Mouse (Mus musculus) forebrain, postnatal 0 days (tissue): Measurements from ENCODE around the gene 1700003E16Rik. TPM values are rescaled to one million over a fixed set of nuclear protein-coding genes. Genes with fewer than 3 reads are reported as not detected.

Experiments used
- ATAC-seq: fragments of 200-750 bp; cut with Nextera tagmentation; 2 replicates; pipeline ENCODE4 v1.8.0; 2017; ENCODE audit warnings: mild to moderate bottlenecking, moderate library complexity
- DNase-seq: peaks from one replicate; pipeline ENCODE4 v3.0.0-alpha.2; 2015
- H3K27ac ChIP-seq: fragments of 300-500 bp; sonication (generic); 2 replicates; pipeline ENCODE4 v1.5.1; 2014; ENCODE audit warnings: low read depth, mild to moderate bottlenecking, antibody characterized with exemption, low read length, moderate library complexity, mixed read lengths
- H3K27me3 ChIP-seq: fragments of 300-500 bp; sonication (generic); 2 replicates; pipeline ENCODE4 v1.6.1; 2014; ENCODE audit warnings: mild to moderate bottlenecking, low read length, mixed read lengths; ENCODE audit not compliant: insufficient read depth
- H3K36me3 ChIP-seq: fragments of 300-500 bp; sonication (generic); 2 replicates; pipeline ENCODE4 v1.6.1; 2014; ENCODE audit warnings: mild to moderate bottlenecking, moderate library complexity; ENCODE audit not compliant: insufficient read depth
- H3K4me1 ChIP-seq: fragments of 300-500 bp; sonication (generic); 2 replicates; pipeline ENCODE4 v1.6.1; 2014; ENCODE audit warnings: antibody characterized with exemption; ENCODE audit not compliant: insufficient read depth
- H3K4me2 ChIP-seq: fragments of 300-500 bp; sonication (generic); 2 replicates; pipeline ENCODE4 v1.6.1; 2014; ENCODE audit warnings: low read depth, mild to moderate bottlenecking, moderate library complexity
- H3K4me3 ChIP-seq: fragments of 300-500 bp; sonication (generic); 2 replicates; pipeline ENCODE4 v1.5.1; 2014; ENCODE audit warnings: low read depth, low read length, mixed read lengths
- H3K9ac ChIP-seq: fragments of 300-500 bp; sonication (generic); 2 replicates; pipeline ENCODE4 v1.6.1; 2014; ENCODE audit warnings: mild to moderate bottlenecking
- H3K9me3 ChIP-seq: fragments of 300-500 bp; sonication (generic); 2 replicates; pipeline ENCODE4 v1.6.1; 2016; ENCODE audit warnings: low read length
- CTCF ChIP-seq: sonication (generic); IDR thresholded peaks from 2 replicates; pipeline ENCODE4 v1.5.1; 2016; ENCODE audit warnings: antibody characterized with exemption, control low read depth, low read depth
- WGBS: fragments of 180-500 bp; shearing (Covaris S2); extraction: QIAGEN DNeasy Blood & Tissue Kit; methylation state at CpG from one replicate; pipeline ENCODE4 v1.1.7; 2014; 5-methylcytosine and 5-hydroxymethylcytosine counted together
- polyA plus RNA-seq: library from polyadenylated mRNA; unstranded; fragments of >200 nt; fragmentation: Nextera tagmentation; extraction: Ambion mirVana; gene quantifications from 2 replicates; pipeline ENCODE4 v1.2.1, GENCODE M21; 2015
- total RNA-seq: library from RNA; depleted of rRNA; stranded (reverse); fragments of >200 nt; gene quantifications from 2 replicates; pipeline ENCODE4 v1.2.3, GENCODE M21; 2014

1700003E16Rik gene
- total and polyA plus RNA-seq, 2 experiments from 2014 or later = 17.0 to 18.3 TPM

GRCm38 (mm10) chr6:83179390-83180117 lies 23.4 kb downstream of the 1700003E16Rik start:
- no peaks in the 10 kb centered on the region; the same call in 1 of the 2 replicates for H3K4me1 ChIP-seq
- 13% methylated on average over 12 of the region's 12 CpGs for WGBS
- H3K27ac ChIP-seq = no peak overlapping the region; the same call in 1 of the 2 replicates

GRCm38 (mm10) chr6:83180605-83181004 lies 24.4 kb downstream of the 1700003E16Rik start:
- Histone ChIP-seq H3K27ac (no peak overlapping the region), H3K9me3 (no peaks in the 10 kb centered on the region), H3K4me1 (peaks cover 3% of the 10 kb centered on the region), H3K4me3 (no peak overlapping the region), H3K36me3 (peaks cover 27% of the 10 kb centered on the region), H3K4me2 (peak overlapping the region; percentile 55), H3K9ac (peak overlapping the region; percentile 10; the same call in 1 of the 2 replicates), H3K27me3 (no peaks in the 10 kb centered on the region)
- ATAC-seq = no peak
- DNase-seq = no peak
- 79% methylated on average over 6 of the region's 6 CpGs for WGBS
- TF ChIP-seq CTCF = no peak

More at GRCm38 (mm10) chr6:83179390-83180117, 23.4 kb downstream of the 1700003E16Rik start:
- peak; percentile 70 for DNase-seq
- H3K4me3 ChIP-seq = peak overlapping the region; percentile 44
- peak overlapping the region; percentile 59 for H3K9ac ChIP-seq
- H3K4me2 ChIP-seq = peak overlapping the region; percentile 55
- H3K36me3 ChIP-seq = peaks cover 21% of the 10 kb centered on the region
- H3K9me3 ChIP-seq = no peaks in the 10 kb centered on the region
- H3K27me3 ChIP-seq = no peaks in the 10 kb centered on the region
- ATAC-seq = peak; percentile 96
- TF ChIP-seq CTCF = no peak

GRCm38 (mm10) chr6:83184858-83185435 lies 28.7 kb downstream of the 1700003E16Rik start:
- H3K9ac ChIP-seq = 0 out of 2 replicates have a peak overlapping the region, but pooled peaks have one; percentile 76
- 83% methylated on average over 3 of the region's 3 CpGs for WGBS
- H3K4me3 ChIP-seq = no peak overlapping the region
- peak overlapping the region; percentile 85 for H3K27ac ChIP-seq
- peaks cover 43% of the 10 kb centered on the region for H3K36me3 ChIP-seq
- no peaks in the 10 kb centered on the region for H3K27me3 ChIP-seq
- no peak for ATAC-seq
- DNase-seq = no peak
- TF ChIP-seq CTCF = peak; percentile 63
- H3K9me3 ChIP-seq = no peaks in the 10 kb centered on the region
- H3K4me2 ChIP-seq = 0 out of 2 replicates have a peak overlapping the region, but pooled peaks have one; percentile 67
- peaks cover 21% of the 10 kb centered on the region for H3K4me1 ChIP-seq

- Histone ChIP-seq H3K36me3 (peaks cover 55% of the 10 kb centered on the region), H3K9me3 (no peaks in the 10 kb centered on the region), H3K27ac (peak overlapping the region; percentile 85), H3K4me1 (peaks cover 21% of the 10 kb centered on the region), H3K27me3 (no peaks in the 10 kb centered on the region), H3K9ac (peak overlapping the region; percentile 76), H3K4me2 (peak overlapping the region; percentile 67), H3K4me3 (peak overlapping the region; percentile 55)
- ATAC-seq = peak; percentile 99
- TF ChIP-seq CTCF = no peak
- peak; percentile 90 for DNase-seq
- WGBS = 4% methylated on average over 25 of the region's 25 CpGs
Observed at GRCm38 (mm10) chr6:83185895-83186861, 30.0 kb downstream of the 1700003E16Rik start.

- Histone ChIP-seq H3K9me3 (no peaks in the 10 kb centered on the region), H3K27ac (no peak overlapping the region), H3K27me3 (no peaks in the 10 kb centered on the region), H3K4me2 (peak overlapping the region; percentile 67), H3K4me3 (peak overlapping the region; percentile 55), H3K9ac (peak overlapping the region; percentile 76), H3K4me1 (peaks cover 21% of the 10 kb centered on the region), H3K36me3 (peaks cover 63% of the 10 kb centered on the region)
- TF ChIP-seq CTCF = no peak
- no peak for ATAC-seq
- WGBS = 63% methylated on average over 2 of the region's 2 CpGs
- DNase-seq = no peak
Observed at GRCm38 (mm10) chr6:83186946-83187345, 30.7 kb downstream of the 1700003E16Rik start.

GRCm38 (mm10) chr6:83193571-83193970 lies 37.4 kb downstream of the 1700003E16Rik start:
- Histone ChIP-seq H3K9ac (no peak overlapping the region), H3K4me1 (no peaks in the 10 kb centered on the region), H3K4me2 (no peak overlapping the region), H3K9me3 (no peaks in the 10 kb centered on the region), H3K36me3 (peaks cover 98% of the 10 kb centered on the region), H3K27ac (no peak overlapping the region), H3K4me3 (no peak overlapping the region), H3K27me3 (no peaks in the 10 kb centered on the region)
- ATAC-seq = no peak
- WGBS = 90% methylated on average over 7 of the region's 7 CpGs
- DNase-seq = no peak
- no peak for TF ChIP-seq CTCF
